In the genomic region with DNA sequence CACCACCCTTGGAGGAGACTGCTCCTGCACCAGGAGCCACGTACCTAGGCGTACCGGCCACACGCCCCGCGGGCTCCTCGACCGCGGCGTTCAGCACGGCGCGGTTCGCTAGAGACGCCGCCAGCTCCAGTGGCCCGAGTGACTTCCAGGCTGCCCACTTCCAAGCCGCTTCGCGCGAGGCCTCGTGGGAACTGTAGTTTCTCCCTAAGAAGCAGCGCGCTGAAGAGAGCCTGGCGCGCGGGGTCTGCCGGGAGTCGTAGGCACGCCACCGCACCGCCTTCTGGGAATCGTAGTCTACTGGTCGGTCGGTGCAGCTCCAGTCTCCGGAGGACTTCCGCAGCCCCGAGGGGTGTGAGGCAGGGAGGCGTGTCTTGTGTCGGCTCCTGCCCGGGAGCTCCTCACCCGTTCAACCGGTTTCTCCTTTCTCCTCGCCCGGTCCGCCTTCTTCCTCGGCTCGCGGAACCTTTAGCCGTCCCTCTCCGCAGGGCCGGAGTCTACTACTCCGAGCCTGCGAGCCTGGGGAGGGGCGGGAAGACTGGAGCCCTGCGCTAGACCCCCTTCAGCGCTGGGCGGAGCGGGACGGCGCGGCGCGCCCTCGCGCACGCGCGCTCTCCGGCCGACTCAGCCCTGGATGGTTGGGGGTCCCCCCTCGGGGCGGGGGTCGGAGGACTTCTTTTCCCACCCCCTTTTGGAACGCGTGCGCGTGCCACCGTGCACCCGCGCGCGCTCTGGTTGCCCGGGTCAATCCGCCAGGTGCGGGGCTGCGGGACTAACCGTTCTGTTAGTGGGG, we compare ENCODE assay signal across 8 mouse cellular contexts. TPM values are rescaled to one million over a fixed set of nuclear protein-coding genes. Genes with fewer than 3 reads are reported as not detected.
A peak's percentile ranks its signal among the peaks of the same experiment; 100 is the strongest.
DNase-seq lines count a peak whose midpoint lies in the region; ATAC-seq lines count a peak whose summit lies in the region.

A gene (minus strand): TSS at position 221 of the 790 bp plus-strand sequence.

- peak within 1 kb of the TSS; percentile 71 for H3K9ac ChIP-seq in kidney, embryonic 15.5 days

- ATAC-seq in erythroblast, adult 5-6 weeks (replicated peaks; ENCODE audit: low FRiP score, poor library complexity, severe bottlenecking): peak; percentile 99
- ATAC-seq in kidney, embryonic 15.5 days (replicated peaks; ENCODE audit: low FRiP score): peak; percentile 98
- peak; percentile 96 for ATAC-seq in monocyte, adult 5-6 weeks (replicated peaks; ENCODE audit: insufficient number of reproducible peaks, low FRiP score, low TSS enrichment, poor library complexity, severe bottlenecking)

- peak within 1 kb of the TSS; percentile 85 for H3K4me3 ChIP-seq in heart, embryonic 10.5 days
- H3K4me3 ChIP-seq in kidney, embryonic 15.5 days (replicated peaks): peak within 1 kb of the TSS; percentile 63

- 0 out of 2 replicates have a peak, but pooled peaks cover 9% of the 10 kb centered on the region for H3K4me1 ChIP-seq in heart, embryonic 10.5 days
- peaks cover 32% of the 10 kb centered on the region for H3K4me1 ChIP-seq in kidney, embryonic 15.5 days

- peaks cover 63% of the 10 kb centered on the region for H3K27me3 ChIP-seq in heart, embryonic 10.5 days (ENCODE audit: insufficient read depth, poor library complexity, severe bottlenecking)
- H3K27me3 ChIP-seq in kidney, embryonic 15.5 days: no peaks in the 10 kb centered on the region

- no peaks in the 10 kb centered on the region for H3K9me3 ChIP-seq in heart, embryonic 10.5 days
- no peaks in the 10 kb centered on the region for H3K9me3 ChIP-seq in kidney, embryonic 15.5 days (replicated peaks)

- under 1% methylated on average over 88 of the region's 88 CpGs for WGBS in heart, embryonic 10.5 days
- under 1% methylated on average over 88 of the region's 88 CpGs for WGBS in kidney, embryonic 15.5 days

- no peaks in the 10 kb centered on the region for H3K36me3 ChIP-seq in heart, embryonic 10.5 days
- H3K36me3 ChIP-seq in kidney, embryonic 15.5 days: no peaks in the 10 kb centered on the region

- peak within 1 kb of the TSS; percentile 91 for H3K4me2 ChIP-seq in kidney, embryonic 15.5 days

- peak; percentile 93 to 95 for DNase-seq in B cell, adult 2 months
- DNase-seq in brain, adult 2 months (ENCODE audit: low read depth, low spot score): peak; percentile 99
- peak; percentile 99 for DNase-seq in heart, embryonic 10.5 days (ENCODE audit: low spot score)
- peak; percentile 95 for DNase-seq in liver
- peak; percentile 92 to 95 for DNase-seq in spleen, postnatal 4 days (ENCODE audit: low spot score in 2 of 2)

- peak within 1 kb of the TSS; percentile 89 for H3K27ac ChIP-seq in heart, embryonic 10.5 days
- peak within 1 kb of the TSS; percentile 78 for H3K27ac ChIP-seq in kidney, embryonic 15.5 days

RNA-seq across cellular contexts. Expression of the gene that starts here (rescaled TPM):
- 2.9 and 5.4 TPM in 2 replicates for total RNA-seq in erythroblast, adult 5-6 weeks (2015; ENCODE audit: low replicate concordance)
- 1.1 and 5.2 TPM in 2 replicates for total RNA-seq in erythroblast, adult 5-6 weeks (2017; ENCODE audit: low replicate concordance)
- 4.5 and 10.4 TPM in 2 replicates for polyA plus RNA-seq in heart, embryonic 10.5 days (2016; fragmentation: Nextera tagmentation; extraction: Ambion mirVana)
- polyA plus RNA-seq in kidney, embryonic 15.5 days (2015; fragmentation: Nextera tagmentation; extraction: Ambion mirVana): 14.4 and 14.5 TPM in 2 replicates
- total RNA-seq in monocyte, adult 5-6 weeks (2017): 12.2 to 30.0 TPM (median 15.8 TPM) in 3 replicates

Comparison
In these comparisons a context has a peak if more than half of its experiments do, and no peak if none do; other contexts are left out.
1. Peak in every context shown above with its lines: DNase-seq, ATAC-seq, H3K4me3 ChIP-seq and H3K27ac ChIP-seq.